Mouse (Mus musculus) midbrain, embryonic 14.5 days (tissue): ENCODE measurements at regions not wholly inside any gene's neighbourhood (a gene's known extent, or its start where the extent isn't known, plus 50 kb on each side); places are given as distances from the start of the nearest gene placed in this dataset.

Source experiments
- ATAC-seq: fragments of 200-750 bp; cut with Nextera tagmentation; 2 replicates; pipeline ENCODE4 v1.8.0; 2017; ENCODE audit warnings: moderate number of reproducible peaks, moderate library complexity; ENCODE audit not compliant: low FRiP score, low TSS enrichment
- DNase-seq: peaks from one replicate; pipeline ENCODE4 v3.0.0-alpha.2; 2015
- H3K27ac ChIP-seq: fragments of 300-500 bp; sonication (generic); replicated peaks from 2 replicates; pipeline ENCODE4 v1.5.1; 2014; ENCODE audit warnings: mild to moderate bottlenecking, low read depth, low read length, moderate library complexity
- H3K27me3 ChIP-seq: fragments of 300-500 bp; sonication (generic); 2 replicates; pipeline ENCODE4 v1.6.1; 2014; ENCODE audit warnings: low read length, control low read depth, mixed read lengths; ENCODE audit not compliant: control insufficient read depth, insufficient read depth
- H3K36me3 ChIP-seq: fragments of 300-500 bp; sonication (generic); 2 replicates; pipeline ENCODE4 v1.6.1; 2014; ENCODE audit warnings: low read length, control low read depth; ENCODE audit not compliant: control insufficient read depth, insufficient read depth
- H3K4me1 ChIP-seq: fragments of 300-500 bp; sonication (generic); 2 replicates; pipeline ENCODE4 v1.6.1; 2014; ENCODE audit warnings: mild to moderate bottlenecking, antibody characterized with exemption, low read length, control low read depth; ENCODE audit not compliant: control insufficient read depth, insufficient read depth
- H3K4me2 ChIP-seq: fragments of 300-500 bp; sonication (generic); 2 replicates; pipeline ENCODE4 v1.6.1; 2014; ENCODE audit warnings: mild to moderate bottlenecking, low read length, moderate library complexity
- H3K4me3 ChIP-seq: fragments of 300-500 bp; sonication (generic); replicated peaks from 2 replicates; pipeline ENCODE4 v1.5.1; 2014; ENCODE audit warnings: low read depth, low read length
- H3K9ac ChIP-seq: fragments of 300-500 bp; sonication (generic); replicated peaks from 2 replicates; pipeline ENCODE4 v1.6.1; 2014; ENCODE audit warnings: mild to moderate bottlenecking, low read length, moderate library complexity
- H3K9me3 ChIP-seq: fragments of 300-500 bp; sonication (generic); 2 replicates; pipeline ENCODE4 v1.6.1; 2016; ENCODE audit warnings: low read length, control low read depth, mixed read lengths; ENCODE audit not compliant: control insufficient read depth
- WGBS: fragments of 180-500 bp; shearing (Covaris S2); extraction: QIAGEN DNeasy Blood & Tissue Kit; methylation state at CpG from one replicate; pipeline ENCODE4 v1.1.7; 2014; 5-methylcytosine and 5-hydroxymethylcytosine counted together

GRCm38 (mm10) chr4:39672609-39673008 lies 222.5 kb downstream of the 1700009N14Rik start:
- ATAC-seq (no peak), DNase-seq (no peak)
- H3K4me3 ChIP-seq, result no peak overlapping the region
- H3K4me2 ChIP-seq, result no peak overlapping the region
- no peaks in the 10 kb centered on the region for H3K36me3 ChIP-seq
- H3K4me1 ChIP-seq, result no peaks in the 10 kb centered on the region
- no peaks in the 10 kb centered on the region for H3K9me3 ChIP-seq
- no peak overlapping the region for H3K27ac ChIP-seq
- no peaks in the 10 kb centered on the region for H3K27me3 ChIP-seq
- WGBS, result 83% methylated on average over 7 of the region's 7 CpGs
- H3K9ac ChIP-seq, result no peak overlapping the region

- Histone ChIP-seq H3K27ac (no peak overlapping the region), H3K4me2 (no peak overlapping the region), H3K36me3 (no peaks in the 10 kb centered on the region), H3K9ac (no peak overlapping the region), H3K27me3 (no peaks in the 10 kb centered on the region), H3K4me3 (no peak overlapping the region), H3K9me3 (no peaks in the 10 kb centered on the region), H3K4me1 (no peaks in the 10 kb centered on the region)
- WGBS, result 8% methylated on average over 4 of the region's 4 CpGs
- peak; percentile 4 for DNase-seq
- no peak for ATAC-seq
Measured at GRCm38 (mm10) chr4:39695236-39695635, 245.1 kb downstream of the 1700009N14Rik start.

GRCm38 (mm10) chr4:39697565-39697964 lies 247.5 kb downstream of the 1700009N14Rik start:
- DNase-seq (peak; percentile 73), ATAC-seq (no peak)
- H3K27me3 ChIP-seq, result no peaks in the 10 kb centered on the region
- 38% methylated on average over 5 of the region's 5 CpGs for WGBS
- H3K4me3 ChIP-seq, result no peak overlapping the region
- H3K9ac ChIP-seq, result no peak overlapping the region
- no peak overlapping the region for H3K27ac ChIP-seq
- H3K4me2 ChIP-seq, result no peak overlapping the region
- no peaks in the 10 kb centered on the region for H3K9me3 ChIP-seq
- no peaks in the 10 kb centered on the region for H3K4me1 ChIP-seq
- H3K36me3 ChIP-seq, result no peaks in the 10 kb centered on the region

DNA sequence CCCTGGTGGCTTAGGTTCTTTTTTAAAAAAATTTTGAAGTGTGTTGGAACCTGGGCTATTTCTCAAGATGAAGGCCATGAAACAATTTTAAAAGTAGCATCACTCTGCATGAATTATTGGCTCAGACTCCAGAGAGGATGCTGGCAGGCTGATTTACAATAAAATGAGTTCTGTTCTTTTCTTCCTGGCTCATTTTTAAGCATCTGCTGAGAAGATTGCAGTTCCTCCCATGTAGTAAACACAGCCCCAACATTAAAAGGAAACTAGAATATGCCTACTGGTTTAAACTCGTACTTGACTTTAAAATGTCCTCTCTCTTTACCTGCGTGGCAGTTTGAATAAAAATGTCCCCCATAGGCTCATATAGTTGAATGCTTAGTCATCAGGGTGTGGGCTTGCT lies 249.3 kb downstream of the 1700009N14Rik start:
- Histone ChIP-seq H3K27me3 (no peaks in the 10 kb centered on the region), H3K36me3 (no peaks in the 10 kb centered on the region), H3K4me3 (no peak overlapping the region), H3K4me1 (no peaks in the 10 kb centered on the region), H3K27ac (no peak overlapping the region), H3K4me2 (no peak overlapping the region), H3K9ac (no peak overlapping the region), H3K9me3 (no peaks in the 10 kb centered on the region)
- WGBS, result 84% methylated on average over 2 of the region's 2 CpGs
- ATAC-seq, result no peak
- DNase-seq, result no peak

GRCm38 (mm10) chr4:39717477-39717876 lies 267.4 kb downstream of the 1700009N14Rik start:
- Histone ChIP-seq H3K27me3 (no peaks in the 10 kb centered on the region), H3K36me3 (no peaks in the 10 kb centered on the region), H3K9ac (no peak overlapping the region), H3K4me3 (no peak overlapping the region), H3K4me2 (no peak overlapping the region), H3K4me1 (no peaks in the 10 kb centered on the region), H3K9me3 (no peaks in the 10 kb centered on the region), H3K27ac (no peak overlapping the region)
- WGBS, result 91% methylated on average over 6 of the region's 6 CpGs
- no peak for DNase-seq
- ATAC-seq, result no peak

DNA sequence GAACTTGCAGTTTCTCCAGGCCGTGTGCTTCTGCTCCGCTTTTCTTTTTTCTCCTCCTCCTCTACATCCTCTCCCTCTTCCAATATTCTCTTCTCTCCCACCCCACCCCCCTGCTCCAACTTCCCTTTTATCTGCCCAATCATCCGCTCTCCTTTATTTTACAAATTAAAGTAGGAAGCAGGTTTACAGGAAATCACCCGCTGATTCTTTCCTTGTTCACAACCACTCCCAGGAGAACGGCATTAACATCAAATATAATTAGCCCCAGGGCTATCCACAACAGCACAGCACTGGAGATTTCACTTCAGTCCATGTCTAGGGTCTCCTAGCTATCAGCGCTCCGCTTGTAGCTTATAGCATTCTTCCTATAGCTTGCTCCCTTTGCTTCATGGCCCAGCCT lies 268.6 kb downstream of the 1700009N14Rik start:
- ATAC-seq, result no peak
- Histone ChIP-seq H3K27me3 (no peaks in the 10 kb centered on the region), H3K27ac (no peak overlapping the region), H3K4me2 (no peak overlapping the region), H3K4me1 (no peaks in the 10 kb centered on the region), H3K9ac (no peak overlapping the region), H3K36me3 (no peaks in the 10 kb centered on the region), H3K4me3 (no peak overlapping the region), H3K9me3 (no peaks in the 10 kb centered on the region)
- 82% methylated on average over 7 of the region's 7 CpGs for WGBS
- DNase-seq, result no peak

- DNase-seq (no peak), ATAC-seq (no peak)
- H3K9me3 ChIP-seq, result no peaks in the 10 kb centered on the region
- no peaks in the 10 kb centered on the region for H3K27me3 ChIP-seq
- H3K36me3 ChIP-seq, result no peaks in the 10 kb centered on the region
- no peak overlapping the region for H3K27ac ChIP-seq
- no peak overlapping the region for H3K4me2 ChIP-seq
- no peak overlapping the region for H3K9ac ChIP-seq
- H3K4me3 ChIP-seq, result no peak overlapping the region
- no peaks in the 10 kb centered on the region for H3K4me1 ChIP-seq
- 77% methylated on average over 4 of the region's 4 CpGs for WGBS
Measured at GRCm38 (mm10) chr4:39719951-39720350, 269.9 kb downstream of the 1700009N14Rik start.

DNA sequence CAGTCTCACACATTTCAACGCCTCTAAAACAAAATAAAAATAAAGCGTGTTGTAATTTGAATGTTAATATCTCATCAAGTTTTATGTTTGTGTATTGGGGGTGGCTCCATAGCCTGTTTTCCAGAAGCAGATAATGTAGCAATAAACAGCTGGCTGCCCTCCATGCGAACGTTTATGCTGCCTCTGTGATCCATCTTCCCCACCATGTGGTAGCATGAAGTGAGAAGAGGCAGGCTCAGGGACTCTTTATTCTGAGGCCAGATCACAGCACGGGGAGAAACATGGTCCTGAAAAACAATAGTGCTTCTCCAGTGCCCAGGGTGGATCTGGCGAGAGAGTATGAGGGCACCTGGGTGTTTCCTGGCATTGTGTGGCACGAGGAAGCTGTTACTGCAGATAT lies 271.4 kb downstream of the 1700009N14Rik start:
- no peak for ATAC-seq
- Histone ChIP-seq H3K27me3 (no peaks in the 10 kb centered on the region), H3K9me3 (no peaks in the 10 kb centered on the region), H3K27ac (no peak overlapping the region), H3K36me3 (no peaks in the 10 kb centered on the region), H3K9ac (no peak overlapping the region), H3K4me3 (no peak overlapping the region), H3K4me2 (no peak overlapping the region), H3K4me1 (no peaks in the 10 kb centered on the region)
- DNase-seq, result no peak
- 79% methylated on average over 7 of the region's 7 CpGs for WGBS

DNA sequence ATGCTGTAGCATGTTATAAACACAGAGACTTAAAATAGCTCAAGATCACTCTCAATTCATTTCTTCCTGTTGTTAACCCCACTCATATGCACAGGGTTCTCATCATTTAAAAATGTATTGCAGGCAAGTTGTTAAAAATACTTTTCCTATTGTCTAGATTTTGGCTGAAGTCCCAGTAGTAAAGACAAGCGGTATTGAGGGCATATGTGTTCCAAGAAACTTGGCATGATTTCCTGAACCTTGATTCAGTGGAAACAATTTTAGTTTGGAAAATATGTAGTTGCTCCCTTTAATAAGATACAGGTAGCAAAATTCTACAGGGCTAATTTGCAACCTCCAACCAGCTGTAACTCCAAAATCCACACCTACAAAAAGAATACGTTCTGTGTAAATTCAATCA lies 315.5 kb downstream of the 1700009N14Rik start:
- Histone ChIP-seq H3K27ac (no peak overlapping the region), H3K4me3 (no peak overlapping the region), H3K9ac (no peak overlapping the region), H3K27me3 (no peaks in the 10 kb centered on the region), H3K9me3 (peaks cover 6% of the 10 kb centered on the region; the same call in 1 of the 2 replicates), H3K4me1 (no peaks in the 10 kb centered on the region), H3K4me2 (no peak overlapping the region), H3K36me3 (no peaks in the 10 kb centered on the region)
- no peak for ATAC-seq
- DNase-seq, result no peak
- WGBS, result 85% methylated on average over 2 of the region's 2 CpGs
